Comparison of ENCODE assay signal across 8 mouse cellular contexts in the genomic region with DNA sequence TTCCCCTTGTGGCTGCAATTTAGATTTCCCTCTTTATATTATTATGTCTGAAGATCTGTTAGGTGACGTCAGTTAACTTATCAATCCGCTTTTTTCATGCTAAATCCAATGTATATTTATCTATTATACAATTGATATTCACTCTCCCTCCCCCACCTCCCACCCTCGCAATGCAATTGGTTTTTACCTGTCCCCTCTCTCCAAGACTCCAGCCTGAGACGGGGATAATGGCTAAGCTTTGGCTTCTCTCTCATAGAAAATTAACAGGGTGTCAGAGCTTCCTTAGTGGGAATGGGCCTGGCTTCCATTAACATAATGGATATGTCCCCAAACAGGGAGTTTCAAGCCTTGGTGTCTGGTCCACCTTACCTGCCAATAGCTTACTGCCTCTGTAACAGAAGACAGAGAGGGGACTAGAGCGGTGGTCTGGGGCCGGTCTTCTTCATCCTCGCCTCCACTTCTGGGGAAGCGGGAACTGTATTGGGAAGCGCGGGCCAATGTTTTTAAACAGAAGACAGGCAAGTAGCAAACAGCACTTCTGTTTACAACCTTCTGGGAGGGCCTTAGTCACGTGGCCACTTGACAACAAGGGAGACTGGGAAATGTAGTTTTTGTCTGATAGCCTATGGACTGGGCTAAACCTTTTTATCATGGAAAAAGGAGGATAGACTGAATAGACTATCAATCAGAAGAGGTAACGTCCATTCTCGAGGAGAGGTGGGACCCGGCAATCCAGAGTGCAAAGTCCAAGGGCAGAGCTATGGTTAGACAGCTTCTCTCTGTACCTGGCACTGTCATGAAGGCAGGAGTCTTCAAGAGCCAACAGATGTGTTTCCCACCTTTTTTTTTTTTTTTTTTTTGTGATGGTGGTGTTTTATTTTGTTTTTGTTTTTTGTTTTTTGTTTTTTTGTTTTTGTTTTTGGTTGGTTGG.
A peak's percentile ranks its signal among the peaks of the same experiment; 100 is the strongest.
DNase-seq lines count a peak whose midpoint lies in the region; ATAC-seq lines count a peak whose summit lies in the region.

No protein-coding gene starts in this region.

- H3K27me3 ChIP-seq in limb, embryonic 15.5 days = no peaks in the 10 kb centered on the region
- H3K27me3 ChIP-seq in midbrain, embryonic 16.5 days (ENCODE audit: control insufficient read depth, insufficient read depth, low read depth, low read length) = no peaks in the 10 kb centered on the region

- ATAC-seq in limb, embryonic 15.5 days (ENCODE audit: insufficient number of reproducible peaks, low FRiP score, low TSS enrichment, low read depth) = no peak
- peak; percentile 94 for ATAC-seq in midbrain, embryonic 16.5 days

- H3K9me3 ChIP-seq in limb, embryonic 15.5 days = no peaks in the 10 kb centered on the region
- H3K9me3 ChIP-seq in midbrain, embryonic 16.5 days (replicated peaks; ENCODE audit: control insufficient read depth, low read length, poor library complexity, severe bottlenecking) = no peaks in the 10 kb centered on the region

- peak overlapping the region; percentile 49 for H3K4me2 ChIP-seq in limb, embryonic 15.5 days
- peak overlapping the region; percentile 69 for H3K4me2 ChIP-seq in midbrain, embryonic 16.5 days (ENCODE audit: low read length)

- no peaks in the 10 kb centered on the region for H3K36me3 ChIP-seq in limb, embryonic 15.5 days
- no peaks in the 10 kb centered on the region for H3K36me3 ChIP-seq in midbrain, embryonic 16.5 days (ENCODE audit: control insufficient read depth, insufficient read depth, low read length)

- 22% methylated on average over 14 of the region's 14 CpGs for WGBS in limb, embryonic 15.5 days
- 26% methylated on average over 14 of the region's 14 CpGs for WGBS in midbrain, embryonic 16.5 days

- H3K4me3 ChIP-seq in limb, embryonic 15.5 days = peak overlapping the region; percentile 38
- peak overlapping the region; percentile 44 for H3K4me3 ChIP-seq in midbrain, embryonic 16.5 days (ENCODE audit: low read depth, low read length)

- peak; percentile 46 to 78 for DNase-seq in adrenal gland, adult (ENCODE audit: inconsistent age in 2 of 2, low spot score in 1 of 2)
- DNase-seq in adrenal gland, postnatal 4 days (ENCODE audit: low spot score in 2 of 2) = no peak
- DNase-seq in cerebellum, adult 8-10 months = peak; percentile 46
- DNase-seq in forelimb bud, embryonic 11.5 days (ENCODE audit: low read depth, low spot score) = peak; percentile 46
- peak; percentile 44 to 62 for DNase-seq in kidney, adult 8-10 months
- DNase-seq in thymus, adult 18-20 months = no peak

- peaks cover 9% of the 10 kb centered on the region; the same call in 1 of the 2 replicates for H3K4me1 ChIP-seq in limb, embryonic 15.5 days
- H3K4me1 ChIP-seq in midbrain, embryonic 16.5 days (ENCODE audit: control insufficient read depth, insufficient read depth, low read length) = peaks cover 5% of the 10 kb centered on the region

- H3K27ac ChIP-seq in limb, embryonic 15.5 days = no peak overlapping the region
- no peak overlapping the region for H3K27ac ChIP-seq in midbrain, embryonic 16.5 days (ENCODE audit: low read length)

- no peak overlapping the region for H3K9ac ChIP-seq in limb, embryonic 15.5 days
- H3K9ac ChIP-seq in midbrain, embryonic 16.5 days (ENCODE audit: low read depth, low read length) = peak overlapping the region; percentile 60

Comparison
In these comparisons a context has a peak if more than half of its experiments do, and no peak if none do; other contexts are left out.
1. DNase-seq: peak in adrenal gland, adult (2 of 2), cerebellum, adult 8-10 months (single experiment), forelimb bud, embryonic 11.5 days (single experiment) and kidney, adult 8-10 months (2 of 2); none in adrenal gland, postnatal 4 days (0 of 2) and thymus, adult 18-20 months (0 of 2).